Mouse (Mus musculus) neural tube, embryonic 11.5 days (tissue): ENCODE measurements at regions not wholly inside any gene's neighbourhood (a gene's known extent, or its start where the extent isn't known, plus 50 kb on each side); places are given as distances from the start of the nearest gene placed in this dataset.
"Not testable (repeated sequence)": the region's sequence is repeated elsewhere in the genome, so short reads cannot be mapped to it uniquely, and the experiment has no call there.

Experiments used
- ATAC-seq: fragments of 200-750 bp; cut with Nextera tagmentation; 2 replicates; pipeline ENCODE4 v1.8.0; 2017; ENCODE audit warnings: moderate number of reproducible peaks, mild to moderate bottlenecking, moderate TSS enrichment, moderate library complexity; ENCODE audit not compliant: insufficient read depth, low FRiP score, low TSS enrichment
- DNase-seq: peaks from one replicate; pipeline ENCODE4 v3.0.0-alpha.2; 2015; ENCODE audit warnings: low spot score
- H3K27ac ChIP-seq: fragments of 300-500 bp; sonication (generic); 2 replicates; pipeline ENCODE4 v1.5.1; 2014; ENCODE audit warnings: low read depth, mild to moderate bottlenecking, low read length
- H3K27me3 ChIP-seq: fragments of 300-500 bp; sonication (generic); 2 replicates; pipeline ENCODE4 v1.6.1; 2014; ENCODE audit warnings: mild to moderate bottlenecking, low read length, mixed read lengths; ENCODE audit not compliant: control insufficient read depth, insufficient read depth
- H3K36me3 ChIP-seq: fragments of 300-500 bp; sonication (generic); 2 replicates; pipeline ENCODE4 v1.6.1; 2014; ENCODE audit warnings: mild to moderate bottlenecking, low read length, moderate library complexity, mixed read lengths; ENCODE audit not compliant: control insufficient read depth, insufficient read depth
- H3K4me1 ChIP-seq: fragments of 300-500 bp; sonication (generic); 2 replicates; pipeline ENCODE4 v1.6.1; 2014; ENCODE audit warnings: low read length, mixed read lengths; ENCODE audit not compliant: control insufficient read depth, insufficient read depth
- H3K4me2 ChIP-seq: fragments of 300-500 bp; sonication (generic); 2 replicates; pipeline ENCODE4 v1.6.1; 2014; ENCODE audit warnings: low read depth, mild to moderate bottlenecking, moderate library complexity
- H3K4me3 ChIP-seq: fragments of 300-500 bp; sonication (generic); 2 replicates; pipeline ENCODE4 v1.5.1; 2014; ENCODE audit warnings: low read depth, low read length
- H3K9ac ChIP-seq: fragments of 300-500 bp; sonication (generic); 2 replicates; pipeline ENCODE4 v1.6.1; 2014; ENCODE audit warnings: mild to moderate bottlenecking, low read length
- H3K9me3 ChIP-seq: fragments of 300-500 bp; sonication (generic); 2 replicates; pipeline ENCODE4 v1.6.1; 2016; ENCODE audit warnings: low read length; ENCODE audit not compliant: control insufficient read depth
- WGBS: fragments of 180-500 bp; shearing (Covaris S2); extraction: QIAGEN DNeasy Blood & Tissue Kit; methylation state at CpG from one replicate; pipeline ENCODE4 v1.1.7; 2014; 5-methylcytosine and 5-hydroxymethylcytosine counted together

- Histone ChIP-seq H3K4me1 (no peaks in the 10 kb centered on the region), H3K9me3 (no peaks in the 10 kb centered on the region), H3K36me3 (no peaks in the 10 kb centered on the region), H3K4me3 (no peak overlapping the region), H3K4me2 (no peak overlapping the region), H3K9ac (no peak overlapping the region), H3K27ac (no peak overlapping the region), H3K27me3 (no peaks in the 10 kb centered on the region)
- DNase-seq (no peak), ATAC-seq (no peak)
- 81% methylated on average over 2 of the region's 2 CpGs for WGBS
Measured at GRCm38 (mm10) chr17:62160301-62160700, 720.8 kb downstream of the Efna5 start.

- ATAC-seq (no peak), DNase-seq (no peak)
- Histone ChIP-seq H3K27ac (no peak overlapping the region), H3K4me2 (no peak overlapping the region), H3K9me3 (no peaks in the 10 kb centered on the region), H3K36me3 (no peaks in the 10 kb centered on the region), H3K27me3 (no peaks in the 10 kb centered on the region), H3K9ac (no peak overlapping the region), H3K4me3 (no peak overlapping the region), H3K4me1 (no peaks in the 10 kb centered on the region)
- 76% methylated on average over 3 of the region's 3 CpGs for WGBS
Measured at GRCm38 (mm10) chr17:62135050-62135449, 746.1 kb downstream of the Efna5 start.

- H3K27me3 ChIP-seq, DNase-seq, H3K9me3 ChIP-seq, H3K27ac ChIP-seq, H3K9ac ChIP-seq, H3K4me1 ChIP-seq, H3K4me3 ChIP-seq, ATAC-seq, H3K36me3 ChIP-seq, H3K4me2 ChIP-seq: not testable (repeated sequence)
- 94% methylated on average over 3 of the region's 3 CpGs for WGBS
Measured at GRCm38 (mm10) chr17:62111703-62112102, 769.4 kb downstream of the Efna5 start.

DNA sequence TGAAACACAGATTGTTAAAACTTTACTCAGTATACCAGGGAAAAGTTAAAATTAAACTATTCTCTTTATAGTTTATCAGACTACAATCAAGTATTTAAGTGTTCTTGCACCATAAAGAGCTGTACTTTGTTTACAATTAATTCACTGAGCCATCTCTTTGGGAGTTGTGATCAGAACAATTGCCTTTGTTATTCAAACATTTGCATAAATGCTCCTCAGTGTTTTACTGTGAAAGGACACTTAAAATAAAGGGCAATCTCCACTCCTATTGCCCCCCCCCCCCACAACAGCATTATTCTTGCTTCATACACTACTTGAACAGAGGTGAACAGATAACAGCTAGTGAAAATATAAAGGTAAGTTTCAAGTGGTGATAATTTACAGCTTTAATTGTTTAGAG, 772.1 kb downstream of the Efna5 start:
- no peak overlapping the region for H3K4me3 ChIP-seq
- H3K9ac ChIP-seq = no peak overlapping the region
- H3K27ac ChIP-seq = no peak overlapping the region
- no peak for ATAC-seq
- no peaks in the 10 kb centered on the region for H3K36me3 ChIP-seq
- H3K27me3 ChIP-seq = no peaks in the 10 kb centered on the region
- H3K4me1 ChIP-seq = no peaks in the 10 kb centered on the region
- no peak overlapping the region for H3K4me2 ChIP-seq
- no peaks in the 10 kb centered on the region for H3K9me3 ChIP-seq
- no peak for DNase-seq

DNA sequence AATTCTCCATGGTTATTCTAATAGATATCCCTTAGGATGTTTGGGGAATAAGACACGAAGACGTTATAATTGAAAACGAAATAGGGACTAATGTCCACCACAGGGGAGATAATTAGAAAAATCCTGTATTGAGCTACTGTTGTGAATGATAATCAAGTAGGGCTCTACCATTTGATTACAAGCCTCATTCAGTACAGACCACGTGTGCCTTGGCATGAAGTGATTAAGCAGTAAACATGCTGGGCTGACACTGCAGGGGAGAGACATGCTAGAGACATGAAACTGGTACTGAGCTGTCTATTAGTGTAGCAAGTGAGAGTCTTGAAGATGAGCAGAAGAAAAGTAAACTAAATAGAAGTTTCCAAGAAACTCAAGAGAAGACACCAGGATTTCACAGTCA, 797.8 kb downstream of the Efna5 start:
- WGBS = 76% methylated on average over 4 of the region's 4 CpGs
- Histone ChIP-seq H3K4me1 (no peaks in the 10 kb centered on the region), H3K9ac (no peak overlapping the region), H3K27me3 (no peaks in the 10 kb centered on the region), H3K4me2 (no peak overlapping the region), H3K4me3 (no peak overlapping the region), H3K27ac (no peak overlapping the region), H3K36me3 (no peaks in the 10 kb centered on the region), H3K9me3 (no peaks in the 10 kb centered on the region)
- no peak for ATAC-seq
- no peak for DNase-seq

DNA sequence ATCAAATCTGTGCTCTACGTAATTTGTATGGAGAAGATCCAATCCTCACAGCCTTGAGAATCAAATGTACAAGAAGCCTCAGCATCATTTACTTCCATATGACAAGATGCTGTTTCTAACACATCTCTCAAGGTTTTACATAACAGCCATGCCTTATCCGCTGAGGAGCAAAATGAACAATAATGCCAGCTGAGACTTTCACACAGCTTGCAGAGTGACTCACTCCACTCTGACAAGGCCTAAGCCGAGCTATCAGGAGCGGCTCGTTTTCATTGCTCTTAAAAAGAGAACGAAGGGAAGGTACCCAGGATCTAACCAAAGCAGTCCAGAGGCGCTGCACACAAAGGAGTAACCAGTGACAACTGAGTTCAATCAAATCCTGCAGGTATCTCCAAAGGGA, 803.5 kb downstream of the Efna5 start:
- Histone ChIP-seq H3K27ac (no peak overlapping the region), H3K9ac (no peak overlapping the region), H3K27me3 (no peaks in the 10 kb centered on the region), H3K36me3 (no peaks in the 10 kb centered on the region), H3K4me1 (no peaks in the 10 kb centered on the region), H3K4me3 (no peak overlapping the region), H3K9me3 (no peaks in the 10 kb centered on the region), H3K4me2 (no peak overlapping the region)
- 86% methylated on average over 7 of the region's 7 CpGs for WGBS
- no peak for ATAC-seq
- DNase-seq = no peak

DNA sequence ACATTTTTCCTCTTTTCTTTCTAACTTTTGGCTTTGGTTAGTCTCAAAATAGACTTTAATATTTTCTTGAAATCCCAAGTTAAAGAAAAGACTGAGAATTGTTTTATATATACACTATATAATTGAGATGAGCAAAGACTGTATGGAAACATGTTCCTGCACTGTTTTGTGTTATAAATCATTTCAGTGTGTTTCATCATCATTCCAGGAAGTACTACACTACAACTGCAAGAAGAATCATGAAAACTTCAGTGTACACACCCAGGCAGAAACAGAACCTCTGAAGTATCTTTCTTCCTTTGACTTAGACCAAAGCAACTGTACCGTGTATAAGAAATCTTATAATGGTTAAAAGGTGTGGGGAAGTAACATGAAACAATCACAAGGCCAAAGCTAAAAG, 816.2 kb downstream of the Efna5 start:
- no peak overlapping the region for H3K4me3 ChIP-seq
- H3K4me1 ChIP-seq = no peaks in the 10 kb centered on the region
- no peaks in the 10 kb centered on the region for H3K27me3 ChIP-seq
- no peaks in the 10 kb centered on the region for H3K36me3 ChIP-seq
- no peaks in the 10 kb centered on the region for H3K9me3 ChIP-seq
- ATAC-seq = no peak
- H3K27ac ChIP-seq = no peak overlapping the region
- 88% methylated on average over 1 of the region's 1 CpGs for whole genome bisulfite sequencing
- DNase-seq = no peak
- H3K4me2 ChIP-seq = no peak overlapping the region
- no peak overlapping the region for H3K9ac ChIP-seq

GRCm38 (mm10) chr17:62058016-62058415, 823.1 kb downstream of the Efna5 start:
- 36% methylated on average over 3 of the region's 3 CpGs for WGBS
- H3K27me3 ChIP-seq = no peaks in the 10 kb centered on the region
- ATAC-seq (no peak), DNase-seq (no peak)
- H3K27ac ChIP-seq = no peak overlapping the region
- H3K4me3 ChIP-seq = no peak overlapping the region
- H3K9me3 ChIP-seq = no peaks in the 10 kb centered on the region
- H3K36me3 ChIP-seq = no peaks in the 10 kb centered on the region
- H3K4me2 ChIP-seq = no peak overlapping the region
- no peaks in the 10 kb centered on the region for H3K4me1 ChIP-seq
- H3K9ac ChIP-seq = no peak overlapping the region

DNA sequence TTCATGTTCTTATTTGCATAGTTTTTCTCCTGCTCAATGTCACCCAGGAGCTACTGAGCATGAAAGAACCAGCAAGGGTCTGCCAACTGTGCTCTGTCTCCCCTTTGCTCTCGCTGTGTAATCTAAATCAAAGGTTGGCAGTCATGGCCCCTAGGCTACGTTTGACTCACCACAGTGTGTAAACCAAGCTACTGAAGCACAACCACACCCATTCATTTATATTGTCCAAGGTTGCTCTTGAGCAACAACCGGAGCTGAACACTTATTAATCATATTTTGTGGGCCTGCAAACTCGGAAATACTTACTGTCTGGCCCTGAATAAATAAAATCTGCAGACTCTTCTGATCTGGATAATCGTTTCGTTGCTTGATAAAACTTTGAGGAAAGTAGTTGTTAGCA, 826.3 kb downstream of the Efna5 start:
- no peak overlapping the region for H3K27ac ChIP-seq
- ATAC-seq (no peak), DNase-seq (no peak)
- no peak overlapping the region for H3K4me3 ChIP-seq
- no peaks in the 10 kb centered on the region for H3K9me3 ChIP-seq
- H3K9ac ChIP-seq = no peak overlapping the region
- no peak overlapping the region for H3K4me2 ChIP-seq
- H3K36me3 ChIP-seq = no peaks in the 10 kb centered on the region
- H3K4me1 ChIP-seq = no peaks in the 10 kb centered on the region
- no peaks in the 10 kb centered on the region for H3K27me3 ChIP-seq
- 65% methylated on average over 6 of the region's 6 CpGs for WGBS
